Mouse (Mus musculus) layer of hippocampus, adult 8-10 months (tissue): ENCODE measurements around the gene Kcnc4. TPM values are rescaled to one million over a fixed set of nuclear protein-coding genes. Genes with fewer than 3 reads are reported as not detected.
A peak's percentile ranks its signal among the peaks of the same experiment; 100 is the strongest.

ENCODE experiments used
- DNase-seq, 2 experiments: peaks; one replicate each; pipeline ENCODE4 v3.0.0; 2022; ENCODE audit warnings: low spot score in 2 of 2
- total RNA-seq, 4 experiments: library from RNA; stranded (reverse); gene quantifications; 2 replicates each; pipeline ENCODE4 v1.2.4; 2022

Gene Kcnc4
- 10 to 100 TPM; 51.8 to 70.3 (median 61.7) TPM for total RNA-seq

- no peak for DNase-seq
These were observed at the start of gene Kcnc4 for GRCm38 (mm10) chr3:107459196-107459772. Gene Kcnc4, minus strand, starts transcription at chr3:107459552.

- DNase-seq, result no peak
These were observed 49.3 kb upstream of the Kcnc4 start for GRCm38 (mm10) chr3:107508696-107509095.

GRCm38 (mm10) chr3:107507966-107508365 is 48.6 kb upstream of the Kcnc4 start:
- DNase-seq, result no peak

GRCm38 (mm10) chr3:107506531-107506930 is 47.2 kb upstream of the Kcnc4 start:
- no peak for DNase-seq

- no peak for DNase-seq
These were observed 46.4 kb upstream of the Kcnc4 start for GRCm38 (mm10) chr3:107505464-107506367.

- DNase-seq, result no peak
These were observed 45.2 kb upstream of the Kcnc4 start for GRCm38 (mm10) chr3:107504542-107504941.

GRCm38 (mm10) chr3:107503716-107504115 is 44.4 kb upstream of the Kcnc4 start:
- no peak for DNase-seq

- DNase-seq, result no peak
These were observed 42.4 kb upstream of the Kcnc4 start for GRCm38 (mm10) chr3:107501702-107502151.

GRCm38 (mm10) chr3:107500301-107500700 is 40.9 kb upstream of the Kcnc4 start:
- no peak for DNase-seq

GRCm38 (mm10) chr3:107496086-107496850 is 36.9 kb upstream of the Kcnc4 start:
- DNase-seq, result no peak

- DNase-seq, result no peak
These were observed 36.2 kb upstream of the Kcnc4 start for GRCm38 (mm10) chr3:107495524-107495923.

GRCm38 (mm10) chr3:107491459-107491858 is 32.1 kb upstream of the Kcnc4 start:
- DNase-seq, result peak; percentile 80 to 91

- no peak for DNase-seq
These were observed 29.3 kb upstream of the Kcnc4 start for GRCm38 (mm10) chr3:107488637-107489036.

GRCm38 (mm10) chr3:107483290-107483689 is 23.9 kb upstream of the Kcnc4 start:
- DNase-seq, result peak; percentile 72 to 76

GRCm38 (mm10) chr3:107480660-107481059 is 21.3 kb upstream of the Kcnc4 start:
- no peak for DNase-seq

- DNase-seq, result peak in 1 of 2 experiments; percentile 42
These were observed 12.8 kb upstream of the Kcnc4 start for GRCm38 (mm10) chr3:107472198-107472597.

- DNase-seq, result no peak
These were observed 9.7 kb upstream of the Kcnc4 start for GRCm38 (mm10) chr3:107469059-107469458.

GRCm38 (mm10) chr3:107468106-107468505 is 8.8 kb upstream of the Kcnc4 start:
- no peak for DNase-seq

- DNase-seq, result peak in 1 of 2 experiments; percentile 78
These were observed 7.2 kb upstream of the Kcnc4 start for GRCm38 (mm10) chr3:107466577-107466976.

- peak; percentile 62 to 81 for DNase-seq
These were observed 2.8 kb upstream of the Kcnc4 start for GRCm38 (mm10) chr3:107462160-107462559.

GRCm38 (mm10) chr3:107459773-107460431 is 550 bp upstream of the Kcnc4 start:
- DNase-seq, result no peak
